Mouse (Mus musculus): ENCODE data around the gene Pym1. TPM values are rescaled to one million over a fixed set of nuclear protein-coding genes. Genes with fewer than 3 reads are reported as not detected.
"Not testable (repeated sequence)": the region's sequence is repeated elsewhere in the genome, so short reads cannot be mapped to it uniquely, and the experiment has no call there.

The Pym1 gene
- 10 to 100 TPM; 18.3 to 22.1 TPM for total RNA-seq (2021)
- long read RNA-seq, experiment 1, partial matches to known transcripts = 0 of 8 reads
- long read RNA-seq, experiment 1, other reads (novel, unspliced or antisense) = 3 of 8 reads
- long read RNA-seq, experiment 2, partial matches to known transcripts = 2 of 7 reads
- long read RNA-seq, experiment 2, other reads (novel, unspliced or antisense) = 1 of 7 reads

DNA sequence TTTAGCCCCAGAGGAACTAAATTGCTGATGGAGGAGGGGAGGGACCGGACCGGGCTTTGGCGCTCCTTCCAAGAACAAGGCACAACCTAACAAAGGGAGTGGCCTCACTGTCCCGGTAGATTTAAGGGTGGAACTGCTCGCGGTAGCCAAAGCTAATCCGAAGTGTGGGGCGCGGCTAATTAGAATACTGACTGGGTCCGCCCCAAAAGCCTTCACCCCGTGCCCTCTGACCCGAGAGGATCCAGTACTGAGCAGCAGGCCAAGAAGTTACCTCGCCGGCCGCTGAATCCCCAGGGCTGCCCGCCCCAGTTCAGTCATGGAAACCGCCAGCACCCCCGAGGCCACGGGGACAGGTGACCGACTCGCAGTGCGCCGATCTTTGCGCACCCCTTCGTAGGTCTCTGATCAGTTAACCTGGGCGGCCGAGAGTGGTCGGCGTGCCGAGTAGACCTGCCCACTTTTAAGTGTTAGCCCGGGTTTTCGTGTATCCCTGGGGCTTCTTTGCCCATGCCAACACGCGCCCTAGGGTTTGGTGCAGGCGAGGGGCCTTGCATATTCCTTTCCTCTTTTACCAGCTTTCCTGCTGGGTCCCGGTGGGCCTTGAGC lies at the start of gene Pym1:
Gene Pym1 (plus strand): TSS at position 244 of the 606 bp plus-strand sequence.
- peak; percentile 28 to 61 for DNase-seq (ENCODE audit: low spot score in 2 of 2)

DNA sequence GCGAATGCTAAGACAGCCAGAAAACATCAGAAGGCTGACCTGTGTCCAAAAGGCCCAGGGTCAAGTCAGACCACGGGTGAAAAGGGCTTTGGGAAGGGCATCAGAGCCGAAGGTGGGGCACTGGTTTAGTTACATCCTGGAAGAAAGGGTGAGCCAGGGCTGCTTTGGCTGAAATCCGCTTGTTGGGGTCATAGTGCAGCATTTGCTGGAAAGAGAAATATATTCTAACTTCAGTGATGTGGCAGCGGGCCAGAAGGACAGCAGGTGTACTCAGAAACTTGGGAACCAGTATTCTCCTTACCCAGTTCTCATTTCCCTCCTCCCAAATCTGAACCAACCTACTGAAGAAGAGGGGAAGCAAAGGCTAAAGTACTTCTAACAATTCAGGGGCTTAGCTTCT lies 48.7 kb upstream of the Pym1 start:
- no peak for DNase-seq (ENCODE audit: low spot score in 2 of 2)

DNA sequence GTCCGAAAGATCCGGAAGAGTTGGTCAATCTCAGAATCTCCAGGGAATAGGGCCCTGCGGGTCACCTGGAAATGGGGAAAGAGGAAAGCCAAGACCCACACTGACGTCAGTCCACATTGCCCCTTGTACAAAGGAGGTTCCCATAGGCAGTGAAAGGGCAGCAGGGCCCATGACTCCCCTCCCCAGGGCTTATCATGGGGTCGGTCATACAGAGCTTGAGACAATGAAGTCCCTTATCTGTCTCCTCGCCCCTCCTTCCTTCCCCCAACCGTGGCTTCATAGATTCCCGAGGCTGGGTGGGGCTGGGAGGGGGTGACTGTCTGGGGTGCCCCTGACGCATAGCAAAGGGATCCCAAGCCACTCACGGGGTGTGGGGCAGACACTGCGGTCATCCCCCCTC lies 48.1 kb upstream of the Pym1 start:
- no peak for DNase-seq (ENCODE audit: low spot score in 2 of 2)

DNA sequence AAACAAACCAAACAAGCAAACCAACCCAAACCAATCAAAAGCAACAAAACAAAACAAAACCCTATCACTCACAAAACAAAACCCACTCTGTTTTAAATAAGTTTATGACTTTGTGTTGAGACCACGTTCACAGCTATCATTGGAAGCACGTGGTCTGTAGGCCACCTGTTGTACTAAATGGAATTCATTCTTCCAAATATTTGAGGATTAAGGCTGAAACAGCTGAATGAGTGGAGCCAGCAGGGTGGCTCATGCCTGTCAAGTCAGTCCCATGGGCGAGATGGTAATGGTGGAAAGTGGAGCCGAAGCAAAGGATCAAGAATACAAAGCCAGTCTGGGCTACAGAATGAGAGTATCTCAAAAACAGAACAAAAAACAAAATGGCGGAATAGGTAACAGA lies 47.0 kb upstream of the Pym1 start:
- DNase-seq (ENCODE audit: low spot score in 2 of 2) = no peak

DNA sequence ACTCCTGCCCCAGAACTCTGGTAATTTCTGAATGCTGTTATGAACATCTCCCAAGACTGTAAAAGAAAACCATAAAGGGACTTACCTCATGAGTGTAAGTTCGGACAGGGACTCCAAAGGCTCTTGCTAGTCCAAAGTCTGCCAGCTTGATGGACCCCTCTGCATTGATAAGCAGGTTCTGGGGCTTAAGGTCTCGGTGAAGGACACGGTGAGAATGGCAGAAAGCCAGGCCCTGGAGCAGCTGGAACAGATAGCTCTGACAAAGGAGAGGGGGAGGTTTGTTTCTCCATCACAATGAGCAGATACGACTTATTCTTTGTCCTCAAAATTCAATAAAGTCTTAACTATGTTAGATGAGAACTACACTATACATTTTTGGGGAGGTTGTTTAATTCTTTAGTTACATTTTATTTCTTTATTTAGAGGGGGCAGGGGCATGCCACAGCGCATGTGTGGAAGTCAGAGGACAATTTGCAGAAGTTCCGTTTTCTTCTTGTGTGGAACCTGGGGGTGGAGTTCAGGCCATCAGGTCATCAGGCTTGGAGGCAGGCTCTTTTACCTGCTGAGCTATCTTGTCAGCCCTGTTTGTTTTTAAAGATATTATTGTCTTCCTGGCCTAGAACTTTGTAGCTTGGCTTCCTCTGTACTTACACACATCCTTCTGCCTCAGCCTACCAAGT lies 45.2 kb upstream of the Pym1 start:
- DNase-seq (ENCODE audit: low spot score in 2 of 2) = no peak

DNA sequence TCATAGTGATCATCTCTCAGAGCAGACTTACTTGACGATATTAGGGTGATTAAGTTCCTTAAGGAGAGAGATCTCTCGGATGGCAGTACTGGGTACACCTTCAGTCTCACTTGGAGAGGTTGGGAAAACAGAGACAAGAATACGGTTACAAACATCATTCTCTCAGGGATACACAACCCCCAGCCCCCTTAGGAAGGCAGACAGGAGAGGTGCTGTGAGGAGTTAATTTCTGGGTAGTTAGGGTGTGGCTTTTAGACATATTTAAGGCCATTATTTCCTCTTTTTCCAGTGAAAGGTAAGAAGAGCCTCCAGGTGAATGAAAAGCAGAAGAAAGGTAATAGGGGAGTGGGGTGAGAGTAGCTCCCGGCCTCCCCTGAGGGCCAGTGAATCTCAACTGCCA lies 43.8 kb upstream of the Pym1 start, which contains the start of gene Pmel:
Gene Pmel (plus strand): TSS at position 301 of the 400 bp plus-strand sequence.
- DNase-seq (ENCODE audit: low spot score in 2 of 2) = no peak

DNA sequence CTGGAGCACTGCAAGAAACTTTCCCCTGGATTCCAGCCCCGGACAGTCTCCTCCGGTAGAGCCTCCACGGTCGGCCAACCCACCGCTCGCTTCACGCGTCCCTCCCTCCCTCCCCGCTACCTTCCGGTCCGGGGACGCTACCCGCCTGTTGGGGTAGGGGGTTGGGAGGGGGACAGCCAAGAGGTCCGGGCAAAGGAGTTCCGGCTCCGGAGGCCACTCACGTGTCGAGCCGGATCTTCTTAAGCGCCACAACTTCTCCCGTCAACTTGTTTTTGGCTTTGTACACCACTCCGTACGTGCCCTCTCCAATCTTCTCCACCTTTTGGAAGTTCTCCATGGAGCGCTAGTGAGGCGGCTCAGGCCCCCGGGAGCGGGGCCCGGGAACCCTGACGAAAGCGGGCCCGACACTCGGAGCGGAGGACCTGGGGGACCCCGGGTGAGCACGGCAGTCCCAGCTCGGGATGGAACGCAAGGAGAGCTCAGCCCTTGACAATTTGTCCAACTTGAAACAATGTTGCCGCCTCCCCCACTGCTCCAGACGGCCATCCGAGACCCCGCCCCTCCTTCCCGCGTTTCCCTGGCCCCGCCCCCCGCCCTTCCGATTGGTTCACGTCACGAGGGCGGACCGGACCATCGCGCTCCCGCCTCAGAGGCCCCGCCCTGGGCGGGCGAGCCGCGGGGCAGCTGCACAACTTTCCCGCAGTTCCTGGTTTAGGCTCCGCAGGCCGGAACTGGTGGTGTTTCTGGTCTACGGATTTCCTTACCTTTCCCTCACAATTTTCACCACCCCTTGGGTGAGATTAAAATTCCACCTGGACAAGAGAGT lies 43.0 kb upstream of the Pym1 start, which contains the start of gene Cdk2:
Gene Cdk2 (minus strand): TSS at position 541 of the 826 bp plus-strand sequence.
- peak; percentile 92 to 94 for DNase-seq (ENCODE audit: low spot score in 2 of 2)

DNA sequence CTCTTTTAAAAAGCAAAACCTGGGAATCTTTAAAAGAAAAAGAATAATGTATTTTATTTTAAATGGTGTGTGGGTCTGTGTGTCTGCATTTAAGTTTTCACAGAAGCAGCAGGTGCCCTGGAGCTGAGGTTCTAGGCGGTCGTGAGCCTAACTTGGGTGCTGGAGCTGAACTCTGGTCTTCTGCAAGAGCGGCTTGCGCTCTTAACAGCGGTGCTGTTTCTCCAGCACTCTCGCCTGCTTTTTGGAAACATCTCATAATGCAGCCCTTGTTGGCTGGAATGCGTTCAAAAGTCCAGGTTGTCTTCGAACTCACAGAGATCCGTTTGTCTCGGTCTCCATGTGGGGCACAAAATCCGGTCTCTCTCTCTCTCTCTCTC lies 42.4 kb upstream of the Pym1 start:
- DNase-seq (ENCODE audit: low spot score in 2 of 2) = no peak

DNA sequence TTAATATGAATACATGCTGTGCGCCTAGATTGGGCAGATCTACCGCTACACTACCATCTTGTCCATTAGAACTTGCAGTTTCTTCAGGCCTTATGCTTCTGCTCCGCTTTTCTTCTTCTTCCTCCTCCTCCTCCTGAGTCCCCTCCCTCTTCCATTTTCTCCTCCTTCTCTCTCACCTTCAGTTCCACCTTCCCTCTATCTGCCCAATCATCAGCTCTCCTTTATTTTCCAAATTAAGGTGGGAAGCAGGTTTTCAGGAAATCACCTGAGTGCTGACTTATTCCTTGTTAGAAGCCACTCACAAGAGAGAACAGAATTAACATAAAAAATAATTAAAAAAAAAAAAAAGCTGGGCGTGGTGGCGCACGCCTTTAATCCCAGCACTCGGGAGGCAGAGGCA lies 36.4 kb upstream of the Pym1 start:
- not testable (repeated sequence) for DNase-seq (ENCODE audit: low spot score in 2 of 2)

DNA sequence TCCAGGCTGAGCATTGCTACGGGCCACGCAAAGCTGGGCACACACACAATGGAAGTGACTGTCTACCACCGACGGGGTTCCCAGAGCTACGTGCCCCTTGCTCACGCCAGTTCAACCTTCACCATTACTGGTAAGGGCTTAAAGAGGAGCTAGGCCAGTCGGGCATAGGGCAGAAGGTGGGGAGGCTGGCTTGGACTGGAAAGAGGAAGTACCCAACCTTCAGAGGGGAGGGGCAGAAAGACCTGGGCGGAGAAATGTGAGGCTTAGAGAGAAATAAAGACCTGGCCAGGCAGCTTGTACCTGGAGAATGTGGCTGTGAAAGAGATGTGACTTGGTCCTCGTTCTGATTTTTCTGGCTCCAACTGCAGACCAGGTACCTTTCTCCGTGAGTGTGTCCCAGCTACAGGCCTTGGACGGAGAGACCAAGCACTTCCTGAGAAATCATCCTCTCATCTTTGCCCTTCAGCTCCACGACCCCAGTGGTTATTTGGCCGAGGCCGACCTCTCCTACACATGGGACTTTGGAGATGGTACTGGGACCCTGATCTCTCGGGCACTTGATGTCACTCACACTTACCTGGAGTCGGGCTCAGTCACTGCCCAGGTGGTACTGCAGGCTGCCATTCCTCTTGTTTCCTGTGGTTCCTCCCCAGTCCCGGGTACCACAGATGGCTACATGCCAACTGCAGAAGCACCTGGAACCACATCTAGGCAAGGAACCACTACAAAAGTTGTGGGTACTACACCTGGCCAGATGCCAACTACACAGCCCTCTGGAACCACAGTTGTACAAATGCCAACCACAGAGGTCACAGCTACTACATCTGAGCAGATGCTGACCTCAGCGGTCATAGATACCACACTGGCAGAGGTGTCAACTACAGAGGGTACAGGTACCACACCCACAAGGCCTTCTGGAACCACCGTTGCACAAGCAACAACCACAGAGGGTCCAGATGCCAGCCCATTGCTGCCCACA lies 31.8 kb upstream of the Pym1 start:
- no peak for DNase-seq (ENCODE audit: low spot score in 2 of 2)

DNA sequence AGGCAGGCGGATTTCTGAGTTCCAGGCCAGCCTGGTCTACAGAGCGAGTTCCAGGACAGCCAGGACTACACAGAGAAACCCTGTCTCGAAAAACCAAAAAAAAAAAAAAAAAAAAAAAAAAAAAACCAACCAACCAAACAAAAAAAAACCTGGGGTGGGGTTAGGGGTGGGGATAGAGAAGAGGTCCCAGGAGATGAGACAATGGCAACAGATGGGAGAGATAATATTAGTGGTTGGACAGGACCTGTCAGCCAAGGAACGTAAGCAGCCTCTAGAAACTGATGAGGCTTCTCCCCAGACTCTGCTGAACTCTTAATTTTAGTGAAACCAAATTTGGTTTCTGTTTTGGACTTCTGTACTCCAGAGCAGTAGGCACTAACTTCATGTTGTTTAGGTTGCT lies 22.2 kb upstream of the Pym1 start:
- not testable (repeated sequence) for DNase-seq (ENCODE audit: low spot score in 2 of 2)

DNA sequence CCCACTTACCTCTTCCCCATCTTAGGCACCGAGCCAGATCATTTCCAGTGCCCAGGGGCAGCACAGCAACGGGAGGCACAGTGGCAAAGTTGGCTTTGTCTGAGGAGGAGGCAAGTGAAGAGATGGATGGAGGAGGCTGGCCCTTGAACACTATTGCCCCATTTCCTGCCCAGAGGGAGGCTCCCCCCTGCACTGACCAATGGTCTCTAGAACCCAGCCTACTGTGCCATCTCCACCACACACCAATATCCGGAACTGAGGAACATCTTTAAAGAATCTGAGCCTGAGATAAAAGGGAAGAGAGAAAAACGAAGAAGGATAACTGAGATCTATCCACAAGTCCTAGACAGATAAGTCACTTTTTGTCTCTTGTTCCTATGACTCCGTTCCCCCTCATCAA lies 19.6 kb upstream of the Pym1 start:
- no peak for DNase-seq (ENCODE audit: low spot score in 2 of 2)

DNA sequence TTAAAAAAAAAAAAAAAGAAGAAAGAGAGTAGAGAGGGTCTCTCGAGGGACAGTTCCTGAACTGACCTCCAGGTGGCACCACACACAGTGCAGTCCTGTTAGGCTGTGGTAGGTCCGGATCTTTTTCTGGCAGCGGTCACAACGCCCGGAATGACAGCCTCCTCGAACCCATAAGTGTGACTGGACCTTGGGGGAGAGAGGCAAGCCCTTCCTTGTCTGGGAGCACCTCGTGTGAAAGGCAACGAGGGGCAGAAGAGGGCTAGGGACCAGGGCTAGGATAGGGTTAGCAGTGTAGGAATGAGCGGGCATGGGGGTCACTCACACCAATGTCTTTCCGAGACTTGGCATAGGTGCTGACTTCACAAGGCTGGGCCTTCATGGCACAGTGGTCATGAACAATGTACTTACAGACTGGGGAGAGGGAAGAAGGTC lies 16.7 kb upstream of the Pym1 start:
- peak; percentile 67 to 80 for DNase-seq (ENCODE audit: low spot score in 2 of 2)

DNA sequence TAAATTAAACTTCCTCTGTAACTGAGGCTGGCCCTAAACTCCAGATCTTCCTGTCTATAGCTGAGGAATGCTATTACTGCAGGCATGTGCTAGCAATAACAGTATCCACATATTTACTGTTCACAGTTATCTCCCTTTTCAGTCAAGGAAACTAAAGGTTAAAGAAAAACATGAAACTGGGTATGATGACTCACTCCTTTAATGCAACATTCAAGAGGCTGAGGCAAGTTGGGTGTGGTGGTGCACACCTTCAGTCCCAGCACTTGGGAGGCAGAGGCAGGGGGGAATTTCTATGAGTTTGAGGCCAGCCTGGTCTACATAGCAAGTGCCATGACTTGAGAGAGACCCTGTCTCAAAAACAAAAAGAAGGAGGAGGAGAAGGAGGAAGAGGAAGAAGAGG lies 15.7 kb upstream of the Pym1 start:
- no peak for DNase-seq (ENCODE audit: low spot score in 2 of 2)

DNA sequence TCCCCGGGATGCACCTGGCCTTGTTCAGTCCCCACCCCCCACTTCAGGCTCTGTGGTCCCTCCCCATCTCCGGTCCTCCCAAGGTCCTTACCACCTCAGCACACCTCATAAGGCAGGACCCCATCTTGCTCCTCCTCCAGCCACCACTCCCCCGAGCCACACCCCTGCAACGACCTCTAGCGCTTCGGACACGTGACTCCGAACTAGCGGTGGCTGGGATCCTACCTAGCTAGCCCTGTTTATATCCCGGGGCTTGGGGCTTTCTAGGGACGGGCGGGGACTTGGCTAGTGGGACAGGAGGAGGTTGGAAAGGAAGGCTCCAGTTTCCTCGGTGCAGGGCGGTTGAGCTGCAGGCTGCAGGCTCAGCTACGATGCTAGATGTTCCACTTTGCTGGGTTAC lies 10.3 kb upstream of the Pym1 start:
- no peak for DNase-seq (ENCODE audit: low spot score in 2 of 2)

DNA sequence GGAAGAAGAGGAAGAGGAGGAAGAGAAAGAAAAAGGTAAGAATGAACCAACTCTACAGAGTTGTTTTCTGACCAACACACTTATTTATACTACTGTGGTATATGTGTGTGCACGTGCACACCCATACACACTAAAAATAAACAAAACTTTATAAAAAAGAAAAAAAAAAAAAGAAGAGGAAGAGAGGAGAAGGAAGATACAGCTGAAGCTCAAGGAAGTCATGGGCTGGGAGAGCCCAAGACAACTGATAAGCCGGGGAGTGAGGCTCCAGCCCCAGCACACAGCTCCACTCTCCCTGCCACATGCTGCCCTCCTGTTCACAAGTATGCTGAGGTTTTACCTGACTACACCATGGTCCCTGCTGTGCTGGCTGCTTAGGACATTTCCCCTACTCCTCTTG lies 7.4 kb upstream of the Pym1 start:
- no peak for DNase-seq (ENCODE audit: low spot score in 2 of 2)

DNA sequence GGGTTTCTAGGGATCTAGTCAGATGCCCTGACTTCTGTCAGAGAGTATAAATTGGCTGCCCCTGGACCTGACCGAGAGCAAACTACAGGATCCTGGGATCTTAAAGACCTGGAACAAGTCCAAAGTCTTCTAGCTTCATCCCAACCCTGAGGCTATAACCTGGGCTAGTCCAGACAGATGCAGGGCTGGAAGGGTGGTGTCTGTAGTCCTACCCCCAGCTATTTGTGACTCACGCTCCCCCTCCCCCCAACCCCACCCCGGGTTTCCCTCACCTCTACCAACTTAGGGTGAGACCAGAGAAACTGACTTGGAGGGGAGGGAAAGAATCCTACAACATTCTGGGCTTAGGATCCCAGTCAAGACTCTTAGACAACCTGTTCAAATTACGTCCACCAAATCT lies 5.1 kb upstream of the Pym1 start:
- DNase-seq (ENCODE audit: low spot score in 2 of 2) = no peak

DNA sequence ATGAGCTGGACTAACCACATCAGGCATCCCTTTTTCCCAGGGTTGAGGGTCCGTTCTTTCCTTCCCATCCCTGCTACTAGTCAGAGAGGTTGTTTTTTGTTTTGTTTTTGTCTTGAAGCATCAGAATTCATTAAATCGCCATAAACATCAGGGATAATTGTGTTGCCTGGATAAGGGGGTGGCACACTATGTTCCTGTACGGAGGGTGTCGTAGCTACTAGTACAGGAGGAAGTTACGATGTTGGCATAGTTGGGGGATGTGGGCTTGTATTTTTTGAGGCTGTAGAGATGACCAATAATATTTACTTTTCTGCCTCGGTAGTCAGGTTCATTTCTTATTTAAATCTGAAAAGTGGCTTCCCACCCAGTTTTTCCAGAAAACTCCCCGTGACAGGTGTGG lies 4.5 kb upstream of the Pym1 start:
- DNase-seq (ENCODE audit: low spot score in 2 of 2) = no peak

DNA sequence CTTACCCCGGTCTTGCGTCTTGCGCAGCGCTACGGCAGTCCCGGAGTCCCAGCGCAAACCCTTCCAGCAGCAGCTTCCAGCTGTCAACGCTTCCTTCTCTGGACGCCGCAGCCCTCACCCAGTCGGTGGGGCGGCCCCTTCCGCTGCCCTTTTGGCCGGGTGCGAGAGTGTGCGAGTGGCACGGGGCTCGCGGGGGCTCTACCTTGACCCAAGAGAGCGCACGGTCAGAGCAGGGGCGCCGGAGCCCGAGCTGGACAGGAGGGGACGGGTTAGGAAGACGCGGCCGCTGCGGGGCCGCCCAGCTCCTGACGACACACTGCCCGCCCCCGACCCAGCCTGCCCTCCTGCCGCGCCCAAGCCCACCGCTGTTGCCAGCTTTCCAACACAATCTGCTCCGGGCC lies 3.9 kb upstream of the Pym1 start:
- peak; percentile 39 to 60 for DNase-seq (ENCODE audit: low spot score in 2 of 2)

DNA sequence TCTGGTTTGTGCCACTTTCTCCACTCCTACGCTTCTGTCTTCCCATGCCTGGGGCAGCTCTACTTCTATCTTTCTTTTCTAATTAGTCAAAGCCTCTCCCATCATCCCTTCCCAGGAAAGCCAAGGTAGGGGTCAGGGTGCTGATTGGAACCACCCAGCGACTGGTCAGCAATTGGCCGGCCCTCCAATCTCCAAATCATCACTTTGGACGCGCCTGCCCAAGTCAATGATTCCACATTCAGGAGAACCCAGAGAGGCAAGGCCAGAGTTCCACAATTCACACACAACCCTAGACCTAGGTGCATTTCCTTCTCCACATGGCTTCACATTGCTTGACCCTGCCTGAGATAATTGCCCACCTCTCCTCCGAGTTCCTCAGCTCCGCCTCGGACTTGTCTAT lies 3.5 kb upstream of the Pym1 start:
- DNase-seq (ENCODE audit: low spot score in 2 of 2) = no peak

All from gastrocnemius, postnatal 4 days (tissue).